Mouse (Mus musculus): ENCODE measurements at regions not wholly inside any gene's neighbourhood (a gene's known extent, or its start where the extent isn't known, plus 50 kb on each side); places are given as distances from the start of the nearest gene placed in this dataset.
A peak's percentile ranks its signal among the peaks of the same experiment; 100 is the strongest.

DNA sequence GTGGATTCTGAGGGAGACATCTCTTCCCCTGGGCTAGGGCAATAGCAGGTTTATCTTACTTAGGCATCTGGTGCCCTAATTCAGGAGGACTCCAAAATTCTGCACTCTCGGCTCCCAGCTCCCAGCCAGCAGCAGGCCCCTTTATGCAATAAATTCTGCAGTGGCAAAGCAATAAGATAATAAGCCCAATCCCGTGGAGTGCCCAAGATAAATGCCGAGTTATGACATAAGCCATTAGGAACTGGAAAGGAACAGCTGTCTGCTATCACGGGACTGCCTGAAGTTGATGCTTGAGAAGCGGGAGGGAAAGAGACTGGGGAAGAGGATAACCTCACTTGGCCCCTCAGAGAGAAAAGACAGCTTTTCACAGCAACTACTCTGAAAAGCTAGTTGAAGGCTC lies 159.0 kb downstream of the 1190002N15Rik start:
- peak; percentile 48 for DNase-seq

DNA sequence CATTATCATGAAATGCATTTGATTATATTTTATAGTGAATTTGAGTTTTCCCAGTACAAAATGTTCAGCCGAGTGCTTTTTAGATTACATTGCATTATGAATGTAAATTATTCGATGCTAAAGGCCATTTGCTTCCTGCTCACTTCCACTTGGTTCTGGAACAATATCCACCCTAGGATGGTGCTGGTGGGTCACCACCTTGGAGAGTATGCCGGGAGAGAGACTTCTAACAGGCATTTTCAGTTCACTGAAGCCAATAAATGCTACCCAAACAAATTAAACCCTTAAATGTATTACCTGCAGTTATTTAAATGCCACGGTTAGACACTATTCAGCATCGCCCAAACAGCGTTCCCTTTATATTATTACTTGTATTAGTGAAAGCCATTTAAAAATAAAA lies 159.6 kb downstream of the 1190002N15Rik start:
- no peak for DNase-seq

DNA sequence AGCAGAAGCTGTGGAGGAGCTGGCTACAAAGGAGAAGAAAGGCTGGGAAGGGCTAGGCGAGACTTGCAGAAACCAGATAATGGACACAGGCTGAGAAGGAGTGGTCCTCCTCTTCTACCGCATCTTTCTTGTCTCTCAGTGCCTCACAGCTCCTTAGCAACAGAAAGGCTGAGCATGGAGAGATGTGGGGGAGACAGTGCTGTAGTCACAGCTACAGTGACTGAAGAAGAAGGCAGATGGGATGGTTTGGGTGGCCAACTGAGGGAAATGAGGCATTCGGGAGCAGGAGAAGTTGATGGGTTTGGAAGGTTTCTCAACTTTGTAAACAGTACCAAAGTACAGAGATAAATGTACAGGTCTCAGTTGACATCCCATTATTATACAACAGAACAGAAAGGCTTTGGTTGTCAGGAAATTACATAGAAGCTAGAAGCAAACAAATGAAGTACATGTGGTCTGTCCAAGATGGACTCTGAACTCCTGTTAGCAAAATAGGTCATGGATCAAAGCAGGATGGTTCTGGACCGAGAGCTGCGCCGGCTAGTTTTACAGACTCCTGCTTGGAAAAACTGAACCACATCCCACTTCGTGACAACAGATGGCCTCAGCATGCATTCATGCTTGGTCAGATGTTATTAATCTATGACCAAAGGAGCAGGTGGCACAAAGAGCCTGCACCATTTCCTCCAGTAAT lies 160.4 kb downstream of the 1190002N15Rik start:
- no peak for DNase-seq

DNA sequence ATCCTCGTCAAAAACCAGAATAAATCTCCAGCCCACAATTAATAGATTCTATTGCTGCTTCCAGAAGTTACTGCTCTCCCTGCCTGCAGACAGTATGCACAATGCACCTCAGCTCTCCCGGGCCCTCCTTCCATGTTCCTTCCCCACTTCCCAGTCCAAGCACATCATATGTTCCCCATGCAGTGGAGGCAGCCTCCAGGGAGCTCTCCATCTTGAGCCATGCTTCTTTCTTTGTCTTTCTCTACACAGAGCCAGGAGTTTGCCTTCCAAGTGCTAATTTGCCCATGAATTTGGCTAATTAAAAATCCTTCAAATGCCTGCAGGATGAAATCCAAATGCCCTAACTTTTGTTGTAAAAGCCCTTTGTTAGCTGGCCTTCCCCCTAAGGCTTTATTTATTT lies 166.9 kb downstream of the 1190002N15Rik start:
- no peak for DNase-seq

DNA sequence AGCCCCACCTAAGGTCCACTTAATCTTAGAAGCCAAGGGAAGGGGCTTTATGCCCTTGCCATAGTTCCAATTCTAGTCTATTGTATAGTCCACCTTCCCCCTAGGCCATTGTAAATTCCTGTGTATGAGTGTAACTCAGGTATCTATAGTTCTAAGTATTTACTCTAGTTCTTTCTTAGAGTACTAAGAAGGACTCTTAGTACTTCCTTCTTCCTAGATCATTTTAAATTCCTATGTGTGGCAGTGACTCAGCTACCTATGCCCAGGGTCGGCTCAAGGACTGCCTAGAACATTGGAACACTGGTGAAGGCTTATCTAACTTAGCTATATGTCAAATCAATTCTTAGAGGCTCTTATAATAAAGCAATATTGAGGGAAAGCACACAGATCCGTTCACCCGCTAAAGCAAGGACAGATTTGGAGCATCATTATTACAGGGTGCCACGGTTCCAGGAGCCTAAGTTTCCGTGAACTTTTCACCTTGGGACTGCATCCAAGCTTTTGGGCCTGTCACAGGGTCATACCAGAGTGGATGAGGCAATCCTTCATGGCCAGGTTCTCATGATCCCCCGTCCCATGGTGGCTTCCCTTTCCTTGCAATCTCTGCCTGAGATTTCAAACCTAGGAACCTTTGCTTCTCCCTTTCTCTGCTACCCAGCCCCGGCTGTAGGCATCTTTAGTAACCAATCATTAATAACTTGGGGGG lies 169.5 kb downstream of the 1190002N15Rik start:
- no peak for DNase-seq

DNA sequence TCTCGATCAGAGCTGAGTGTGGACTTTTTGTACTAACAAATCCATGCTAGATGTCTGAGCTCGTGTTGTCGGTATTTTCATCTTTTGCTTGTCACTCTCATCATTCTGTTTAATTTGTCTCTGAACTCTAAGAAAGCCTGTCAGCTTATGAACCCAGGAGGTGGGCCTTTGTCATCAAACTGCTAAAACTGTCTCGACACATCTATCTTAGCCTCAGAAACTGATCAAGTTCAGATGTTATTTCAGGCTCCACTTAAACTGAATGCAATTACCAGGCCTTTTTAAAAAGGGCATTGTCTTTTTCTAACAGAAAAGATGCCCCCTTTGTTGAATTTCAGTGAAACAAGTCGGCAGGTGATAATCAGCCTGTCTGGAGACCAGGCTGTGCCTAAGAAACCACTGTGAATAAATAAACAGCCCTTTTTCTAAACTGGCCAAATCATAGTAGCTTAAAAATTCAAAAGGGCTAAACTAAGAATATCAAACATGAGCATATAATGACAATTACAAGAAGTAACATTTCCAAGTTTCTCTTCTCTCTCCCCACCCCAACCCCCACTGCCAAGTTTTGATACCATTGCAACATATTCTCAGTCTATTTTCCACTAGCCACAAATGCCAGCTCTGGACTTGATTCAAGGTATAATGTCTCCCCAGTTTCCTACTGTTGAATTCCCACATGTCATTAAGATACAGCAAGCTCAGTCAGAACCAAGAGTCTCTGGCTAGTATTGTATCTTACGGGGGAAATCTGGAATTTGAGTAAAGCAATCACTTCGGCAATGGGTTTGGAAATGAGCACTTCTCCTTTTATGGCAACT lies 175.8 kb downstream of the 1190002N15Rik start:
- DNase-seq, result no peak

DNA sequence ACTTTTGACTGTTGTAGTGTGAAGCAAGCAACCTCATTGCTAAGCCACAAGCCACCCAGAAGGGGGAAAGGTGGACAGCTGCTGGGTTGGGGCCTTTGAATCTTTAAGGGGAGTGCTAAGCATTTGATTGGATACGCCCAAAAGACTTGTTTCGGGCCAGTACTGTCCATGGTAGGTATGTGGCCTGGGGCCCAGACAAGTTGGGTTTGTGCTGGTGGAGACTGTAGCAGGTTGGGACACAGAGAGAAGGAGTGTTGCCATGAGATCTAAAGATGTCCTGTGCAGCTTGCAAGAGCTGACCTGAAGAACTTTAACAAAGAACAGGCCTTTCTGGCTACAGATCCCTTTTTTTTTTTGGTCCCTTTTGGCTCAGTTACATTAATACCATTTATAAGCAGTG lies 176.9 kb downstream of the 1190002N15Rik start:
- DNase-seq, result no peak

DNA sequence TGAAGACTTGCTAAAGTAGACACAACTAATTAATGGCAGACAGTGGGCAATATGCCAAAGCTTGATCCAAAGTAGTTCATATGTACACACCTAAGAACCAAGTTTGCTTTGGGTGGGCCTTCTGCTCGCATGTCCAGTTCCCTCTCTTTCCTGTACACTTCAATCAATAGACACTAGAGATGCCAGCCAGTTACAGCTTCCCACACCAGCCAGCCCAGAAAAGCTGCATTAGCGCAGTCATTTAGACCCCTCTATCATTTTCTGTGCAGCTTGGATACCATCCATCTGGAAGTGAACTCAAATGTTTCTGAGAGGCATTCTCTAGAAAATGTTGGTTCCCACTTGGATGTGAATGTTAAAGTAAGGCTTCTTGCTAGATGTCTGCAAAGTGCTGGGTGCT lies 179.7 kb downstream of the 1190002N15Rik start:
- DNase-seq, result no peak

DNA sequence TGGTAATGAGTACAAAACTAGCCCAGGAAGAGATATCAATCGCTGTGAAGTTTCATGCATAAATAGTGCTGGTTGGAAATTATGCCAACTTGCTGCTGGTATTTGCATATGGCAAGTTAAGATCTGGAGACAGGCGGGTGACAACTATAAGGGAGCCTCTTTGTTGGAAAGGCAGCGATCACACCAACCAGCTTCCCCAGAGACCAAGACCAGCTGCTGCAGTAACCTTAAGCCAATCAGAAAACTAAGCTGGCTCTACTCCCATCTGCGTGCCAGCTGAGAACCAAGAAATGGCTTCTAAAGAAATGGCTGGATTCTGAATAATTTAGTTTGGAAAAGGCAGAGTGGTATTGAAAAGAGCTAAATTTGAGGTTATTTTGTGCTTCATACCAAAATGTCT lies 195.9 kb downstream of the 1190002N15Rik start:
- no peak for DNase-seq

DNA sequence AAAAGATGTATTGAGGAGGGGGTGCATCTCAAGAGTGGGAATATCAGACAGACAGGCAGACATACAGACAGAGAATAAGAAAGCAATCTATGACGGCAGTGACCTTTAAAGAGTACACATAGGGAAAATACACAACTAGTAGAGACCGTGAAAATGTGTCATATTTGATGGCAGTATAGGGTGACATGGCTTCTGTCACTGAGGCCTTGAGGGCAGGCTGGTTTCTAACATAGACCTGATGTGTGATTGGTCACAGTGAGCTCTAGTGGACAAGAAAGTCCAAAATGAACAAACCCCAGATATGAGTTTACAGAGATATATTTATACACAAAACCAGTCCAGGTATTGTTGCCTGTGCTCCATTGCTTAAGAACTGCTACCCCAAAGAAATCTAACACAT lies 196.3 kb downstream of the 1190002N15Rik start:
- no peak for DNase-seq

DNA sequence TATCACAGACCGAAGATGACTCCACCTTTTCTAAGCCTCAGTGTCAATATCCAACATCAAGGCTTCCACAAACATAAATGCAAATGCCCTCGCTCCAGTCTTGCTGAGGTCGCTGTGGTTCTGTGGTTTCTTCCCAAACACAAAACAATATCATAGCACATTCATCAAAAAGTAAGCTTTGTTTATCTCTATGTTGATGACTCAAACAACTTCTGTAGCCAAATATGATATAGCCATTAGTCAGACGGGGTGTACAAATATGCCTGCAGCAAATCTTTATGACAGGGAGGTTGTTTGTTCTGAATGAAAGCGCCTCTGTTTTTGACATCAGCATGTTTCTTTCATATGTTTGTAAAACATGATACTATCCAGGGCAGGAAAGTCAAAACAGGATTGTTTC lies 204.4 kb downstream of the 1190002N15Rik start:
- no peak for DNase-seq

DNA sequence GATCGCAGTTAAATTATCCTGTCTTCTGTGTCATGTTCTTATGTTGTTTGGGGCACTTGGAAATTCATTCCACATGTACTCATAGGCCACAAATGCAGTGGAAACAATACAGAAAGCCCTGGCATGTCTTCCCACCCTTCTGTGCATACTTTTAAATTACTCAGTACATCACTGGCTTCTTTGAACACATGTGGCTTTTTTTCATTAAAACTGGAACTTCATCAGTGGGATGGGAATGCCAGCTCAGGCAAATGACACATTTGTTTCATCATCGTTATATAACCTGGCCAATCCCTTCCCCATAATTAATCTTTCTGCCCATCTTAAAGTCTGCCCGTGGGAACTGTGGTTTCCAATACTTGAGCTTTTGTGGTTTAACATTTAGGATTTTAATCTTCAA lies 214.9 kb downstream of the 1190002N15Rik start:
- no peak for DNase-seq

DNA sequence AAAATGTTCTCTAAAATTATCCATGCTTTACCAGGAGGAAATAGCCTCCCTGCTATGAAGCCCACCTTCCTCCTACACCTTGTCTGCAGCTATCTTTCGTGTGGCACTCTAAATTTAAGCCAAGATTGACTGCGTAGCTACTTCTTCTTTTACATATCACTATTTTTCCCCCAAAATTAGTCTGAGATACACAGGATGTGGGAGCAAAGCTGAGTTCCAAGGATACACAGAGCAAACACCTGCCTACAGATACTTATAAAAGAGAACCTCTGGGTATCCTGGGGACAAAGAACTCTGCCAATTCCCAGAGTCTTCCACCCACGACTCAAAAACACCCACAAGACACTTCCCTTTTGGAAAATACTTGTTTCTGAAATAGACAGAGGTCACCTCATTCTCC lies 235.3 kb downstream of the 1190002N15Rik start:
- no peak for DNase-seq

DNA sequence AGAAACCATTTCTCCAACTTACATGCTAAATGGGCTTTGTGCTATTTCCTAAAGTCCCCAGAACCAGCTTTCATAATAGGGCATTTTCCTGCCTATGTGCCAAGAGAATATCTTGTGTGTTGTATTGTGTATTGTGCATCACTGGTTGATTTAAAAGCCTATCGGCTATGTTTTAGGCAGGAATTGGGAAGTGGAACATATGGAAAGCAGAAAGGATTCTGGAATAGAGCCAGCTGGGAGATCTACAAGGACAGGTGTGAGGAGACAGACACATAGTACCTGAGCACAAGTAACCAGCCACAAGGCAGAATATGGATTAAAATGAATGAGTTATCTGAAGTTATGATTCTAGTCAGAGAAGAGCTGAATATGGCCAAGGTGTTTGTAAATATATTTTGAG lies 236.0 kb downstream of the 1190002N15Rik start:
- no peak for DNase-seq

DNA sequence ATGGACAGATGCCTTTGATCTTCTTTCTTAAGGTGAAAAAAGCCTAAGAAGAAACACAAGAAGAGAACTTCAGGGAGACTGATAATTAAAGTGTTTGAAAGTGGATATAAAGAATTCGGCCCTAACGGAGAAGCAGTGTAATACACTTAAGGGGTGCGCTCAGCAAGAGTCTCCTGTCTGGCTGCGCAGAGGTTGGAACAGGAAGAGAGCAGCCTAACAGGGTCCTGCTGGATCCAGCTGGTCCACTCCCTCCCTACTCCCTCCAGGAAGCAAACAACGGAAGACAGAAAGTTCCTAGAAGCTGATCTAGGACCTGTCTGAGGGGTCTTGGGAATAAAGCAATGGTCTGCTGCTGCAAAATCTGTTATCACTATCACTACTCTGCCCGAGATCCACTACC lies 242.4 kb downstream of the 1190002N15Rik start:
- peak; percentile 9 for DNase-seq

DNA sequence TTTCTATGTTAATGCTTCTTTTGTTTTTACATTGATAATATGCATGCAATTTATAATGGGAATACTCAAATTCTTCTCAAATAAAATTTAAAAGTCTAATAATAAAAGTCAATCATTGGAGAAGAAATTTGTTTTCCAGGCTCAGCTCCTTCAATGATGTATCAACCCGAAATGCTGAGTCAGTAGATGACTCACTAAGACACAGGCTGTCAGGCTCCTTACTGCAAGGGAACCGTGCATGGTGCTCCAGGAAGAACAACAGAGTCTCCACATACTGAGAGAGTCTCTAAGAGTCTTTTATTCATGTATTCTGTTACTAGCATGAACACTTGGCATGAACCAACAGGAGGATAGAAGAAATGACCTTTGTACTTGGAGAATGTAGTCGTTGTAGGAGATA lies 245.7 kb downstream of the 1190002N15Rik start:
- DNase-seq, result no peak

DNA sequence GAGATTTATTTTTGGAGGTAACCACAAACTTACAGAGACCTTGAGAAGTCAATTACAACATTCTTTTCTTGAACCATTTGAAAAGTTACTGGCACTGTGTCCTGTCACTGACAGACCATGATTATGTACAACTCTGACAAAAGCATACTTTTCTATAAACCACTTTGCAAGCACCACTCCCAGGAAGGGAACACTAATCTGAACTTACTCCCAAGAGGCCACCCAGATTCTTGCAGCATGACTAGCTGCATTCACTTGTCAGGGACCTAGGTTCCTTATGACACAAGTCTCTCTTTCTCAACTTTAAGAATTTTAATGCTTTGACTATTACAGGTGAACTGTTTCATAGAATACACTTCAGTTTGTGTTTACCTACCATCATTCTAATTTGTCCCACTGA lies 248.3 kb downstream of the 1190002N15Rik start:
- no peak for DNase-seq

DNA sequence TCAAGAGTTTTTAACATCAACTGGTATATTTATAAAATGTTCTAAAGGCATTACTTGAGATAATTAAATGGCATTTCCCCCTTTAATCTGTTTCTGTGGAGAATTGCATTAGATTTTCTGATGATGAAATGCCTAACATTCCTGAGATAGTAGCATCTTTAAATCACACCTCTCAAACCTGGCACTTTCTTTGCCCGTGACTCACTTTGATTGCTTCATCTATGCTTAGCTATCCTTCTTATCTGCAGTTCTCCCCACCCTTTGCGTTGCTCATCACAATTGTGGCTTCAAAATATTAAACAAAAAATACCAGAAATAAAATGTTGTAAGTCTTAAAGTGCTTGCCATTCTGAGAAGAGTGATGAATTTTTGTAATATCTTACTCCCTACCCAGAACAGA lies 250.3 kb downstream of the 1190002N15Rik start:
- no peak for DNase-seq

DNA sequence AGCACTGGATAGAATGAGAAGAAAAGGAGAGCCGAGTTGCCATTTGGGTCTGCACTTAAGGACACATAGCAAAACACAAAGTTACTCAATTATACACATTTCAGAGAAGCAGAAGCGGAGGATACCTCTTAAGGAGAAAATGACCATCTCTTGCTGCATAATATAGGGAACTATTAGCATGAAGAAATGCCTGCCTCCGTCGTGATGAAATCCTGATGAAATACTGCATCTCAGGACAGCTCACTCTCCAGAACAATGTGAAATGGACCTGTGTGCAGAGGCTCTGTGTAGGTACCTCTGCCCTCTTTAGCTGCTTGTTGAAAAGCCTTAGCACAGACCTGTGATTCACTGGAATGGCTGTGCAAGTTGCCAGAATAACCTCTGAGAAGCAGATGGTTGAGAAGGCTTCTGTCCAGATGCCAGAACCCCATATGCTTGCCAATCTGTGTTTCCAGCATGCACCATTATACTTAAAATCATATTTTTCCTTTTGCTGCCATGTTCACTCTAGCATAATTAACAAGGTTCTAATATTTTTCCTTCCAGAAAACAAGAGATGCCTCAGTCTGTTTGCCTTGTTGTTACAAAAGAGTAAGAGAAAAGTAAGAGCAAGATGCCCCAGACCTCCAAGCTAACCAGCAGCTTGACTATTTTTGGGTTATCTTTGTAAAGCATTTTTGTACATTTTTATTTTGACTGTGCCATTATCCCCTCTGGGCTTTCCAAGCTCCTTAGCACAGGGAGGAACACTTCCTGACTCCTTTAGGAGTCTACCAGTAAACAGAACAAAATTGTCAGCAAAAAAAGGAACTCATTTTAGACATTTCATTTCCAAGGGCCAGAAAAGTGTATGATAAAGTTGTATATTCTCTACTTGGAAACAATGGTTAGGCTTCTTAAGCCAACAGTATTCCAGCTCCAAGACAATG lies 259.0 kb downstream of the 1190002N15Rik start:
- no peak for DNase-seq

DNA sequence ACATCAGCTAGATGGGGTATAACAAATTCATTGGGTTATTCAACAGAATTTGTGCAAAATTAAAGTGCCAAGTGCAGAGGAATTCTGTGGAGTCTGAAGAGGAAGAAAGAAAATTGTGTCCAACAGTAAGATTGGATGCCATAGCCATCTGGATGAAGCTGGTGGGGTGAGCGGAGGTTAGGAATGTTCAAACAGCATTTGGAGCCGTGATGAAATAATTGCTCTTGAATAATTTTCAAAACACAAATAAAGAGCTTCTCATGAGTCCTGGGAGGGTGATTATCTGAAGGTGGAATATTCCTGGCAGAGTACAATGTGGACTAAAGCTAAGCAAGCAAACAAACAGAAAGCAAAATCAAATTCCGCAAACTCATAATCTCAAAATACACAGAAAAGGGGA lies 260.8 kb downstream of the 1190002N15Rik start:
- no peak for DNase-seq

DNA sequence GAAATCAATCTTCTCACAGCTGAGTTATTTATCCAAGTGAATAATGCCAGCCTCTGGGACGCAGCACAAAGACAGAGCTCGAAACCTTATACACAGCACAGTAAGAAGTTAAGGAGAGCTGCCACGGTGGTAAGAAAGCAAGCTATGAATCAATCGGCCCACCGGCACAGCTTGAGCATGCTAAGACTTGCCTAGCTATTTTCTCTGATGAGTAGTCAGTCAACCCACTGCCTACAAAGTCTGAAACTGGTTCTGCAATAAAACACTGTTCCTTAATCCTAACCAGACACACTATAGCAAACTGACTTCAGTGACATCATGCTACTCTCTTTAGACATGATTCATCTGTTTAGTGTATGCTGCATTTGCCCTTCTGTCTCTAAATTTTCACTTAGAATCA lies 268.7 kb downstream of the 1190002N15Rik start:
- DNase-seq, result no peak

DNA sequence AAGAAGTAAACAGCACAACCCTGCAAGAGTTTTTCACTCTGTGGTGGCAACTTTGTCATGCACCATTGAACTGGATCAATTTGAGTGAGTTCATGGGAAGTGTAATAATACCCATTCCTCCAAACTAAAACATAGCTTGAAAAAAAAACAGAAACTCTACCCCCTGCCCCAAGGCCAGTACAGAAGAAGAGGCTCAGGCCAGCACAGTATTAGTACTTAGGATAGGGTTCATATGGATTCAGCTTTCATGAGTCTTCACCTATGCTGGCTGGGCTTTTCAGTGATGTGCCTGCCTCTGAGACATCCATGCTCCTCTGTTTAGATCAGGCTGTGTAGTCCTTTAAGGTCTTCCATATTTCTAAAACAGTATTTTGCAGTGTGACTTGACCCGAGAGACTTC lies 270.6 kb downstream of the 1190002N15Rik start:
- no peak for DNase-seq
